Mouse (Mus musculus) hindlimb bud, embryonic 11.5 days (tissue): ENCODE data around the gene Ptprt.

Source experiments
- DNase-seq: peaks from one replicate; pipeline ENCODE4 v3.0.0-alpha.2; 2012; ENCODE audit warnings: low read depth, low spot score; ENCODE audit errors: extremely low spot score

The Ptprt gene

GRCm38 (mm10) chr2:162413073-162413812 lies 247.7 kb downstream of the Ptprt start:
- no peak for DNase-seq

- no peak for DNase-seq
Observed at GRCm38 (mm10) chr2:162411014-162411413, 249.9 kb downstream of the Ptprt start.

GRCm38 (mm10) chr2:162409245-162409644 lies 251.7 kb downstream of the Ptprt start:
- DNase-seq: no peak

GRCm38 (mm10) chr2:162401316-162402100 lies 259.4 kb downstream of the Ptprt start:
- no peak for DNase-seq

- no peak for DNase-seq
Observed at GRCm38 (mm10) chr2:162394601-162395000, 266.3 kb downstream of the Ptprt start.

- DNase-seq: no peak
Observed at GRCm38 (mm10) chr2:162391834-162392233, 269.1 kb downstream of the Ptprt start.

DNA sequence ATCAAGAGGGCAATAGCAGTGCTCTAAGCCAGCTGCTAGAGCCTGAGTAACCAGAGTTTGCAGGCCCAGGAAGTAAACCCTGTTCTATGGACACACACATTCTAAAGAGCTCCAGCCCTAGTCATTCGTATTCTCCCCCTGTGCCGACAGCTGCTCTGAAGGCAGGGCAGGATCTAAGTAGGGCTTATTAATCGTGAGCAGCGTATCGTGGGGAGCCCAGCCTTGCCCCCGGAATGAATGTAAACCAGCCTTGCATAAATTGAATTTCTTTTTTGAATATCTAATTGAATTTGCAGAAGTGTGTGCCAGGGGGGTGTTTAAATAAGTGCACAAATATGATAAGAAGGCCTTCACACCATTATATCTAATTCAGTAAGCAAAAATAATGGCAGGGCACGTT lies 283.6 kb downstream of the Ptprt start:
- no peak for DNase-seq

GRCm38 (mm10) chr2:162349047-162349446 lies 311.9 kb downstream of the Ptprt start:
- no peak for DNase-seq

GRCm38 (mm10) chr2:162341846-162342245 lies 319.1 kb downstream of the Ptprt start:
- no peak for DNase-seq

GRCm38 (mm10) chr2:162340231-162340630 lies 320.7 kb downstream of the Ptprt start:
- no peak for DNase-seq

- no peak for DNase-seq
Observed at GRCm38 (mm10) chr2:162332066-162332683, 328.8 kb downstream of the Ptprt start.

- no peak for DNase-seq
Observed at GRCm38 (mm10) chr2:162329430-162329829, 331.5 kb downstream of the Ptprt start.

GRCm38 (mm10) chr2:162322411-162322810 lies 338.5 kb downstream of the Ptprt start:
- DNase-seq: no peak

GRCm38 (mm10) chr2:162307996-162308395 lies 353.0 kb downstream of the Ptprt start:
- DNase-seq: peak; percentile 31

DNA sequence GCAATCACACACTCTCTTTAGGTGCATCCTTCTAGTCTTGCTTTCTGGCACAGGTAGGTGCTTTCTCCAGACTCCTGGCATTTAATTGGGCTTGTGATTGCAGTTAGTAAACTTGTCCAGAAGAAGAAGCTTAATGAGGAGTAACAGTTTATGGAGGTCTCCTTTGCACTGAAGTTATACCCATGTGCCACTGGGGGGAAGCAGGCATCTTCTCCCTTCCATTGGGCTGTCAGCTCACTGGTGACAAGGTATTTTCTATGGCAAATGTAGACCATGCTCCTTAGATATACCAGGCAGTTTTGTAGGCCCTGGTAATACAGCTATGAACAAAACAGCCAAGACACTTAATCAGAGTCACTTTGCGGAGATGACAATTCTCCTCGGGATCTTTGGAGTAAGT lies 366.9 kb downstream of the Ptprt start:
- no peak for DNase-seq

DNA sequence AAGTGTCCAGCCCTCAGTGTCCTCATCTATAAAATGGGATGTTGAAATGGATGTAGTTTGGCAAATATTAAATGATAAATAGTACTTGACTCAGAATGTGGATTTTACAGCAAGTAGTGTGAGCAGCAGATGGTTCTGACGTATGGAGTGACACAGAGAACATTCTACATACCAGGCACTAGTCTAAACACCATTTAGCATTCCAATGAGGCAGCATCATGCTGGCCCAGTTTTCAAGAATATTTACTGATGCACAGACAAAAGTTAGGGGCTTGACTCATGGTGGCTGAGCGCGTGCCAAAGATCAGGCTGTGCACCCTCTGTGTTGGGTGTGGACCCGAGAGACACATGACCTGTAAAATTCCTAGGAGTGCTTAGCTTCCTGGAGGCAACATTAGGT lies 378.3 kb downstream of the Ptprt start:
- DNase-seq: no peak

DNA sequence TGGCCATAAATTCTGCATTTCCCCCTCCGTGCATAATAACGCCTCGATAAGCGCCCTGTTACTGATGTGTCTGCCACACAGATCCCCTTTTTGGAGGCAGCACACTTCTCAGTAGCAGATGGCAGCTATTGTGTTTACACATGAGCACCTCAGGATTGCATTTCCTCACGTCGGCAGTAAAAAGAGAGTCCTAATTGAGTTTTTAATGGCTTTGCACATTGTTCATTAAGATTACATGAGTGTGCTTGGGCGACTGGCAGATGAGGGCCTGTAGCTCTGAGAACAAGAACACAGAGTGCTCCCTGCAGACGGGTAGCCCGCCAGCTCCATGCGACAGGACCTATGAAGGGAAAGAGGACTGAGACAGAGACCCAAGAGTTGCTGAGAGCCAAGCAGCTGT lies 378.8 kb downstream of the Ptprt start:
- no peak for DNase-seq

DNA sequence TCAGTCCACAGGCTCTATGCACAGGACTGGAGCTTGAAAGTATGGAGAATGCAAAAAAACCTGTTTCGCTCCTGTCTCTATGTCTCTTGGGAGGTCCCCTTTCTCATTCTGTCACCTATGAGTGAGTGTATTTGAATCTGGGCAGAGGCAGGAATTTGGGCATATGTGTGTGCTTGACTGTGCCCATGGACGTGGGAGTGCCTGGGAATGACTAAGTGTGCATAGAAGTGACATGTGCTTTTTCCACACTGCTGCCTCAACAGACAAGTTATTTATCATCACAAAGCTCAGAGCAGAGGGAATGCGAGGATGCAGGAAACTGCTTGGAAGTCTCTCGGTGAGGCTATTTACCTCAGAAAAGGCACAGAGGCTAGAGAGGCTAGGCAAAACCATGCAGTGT lies 387.1 kb downstream of the Ptprt start:
- no peak for DNase-seq

- DNase-seq: no peak
Observed at GRCm38 (mm10) chr2:162251272-162251671, 409.7 kb downstream of the Ptprt start.

DNA sequence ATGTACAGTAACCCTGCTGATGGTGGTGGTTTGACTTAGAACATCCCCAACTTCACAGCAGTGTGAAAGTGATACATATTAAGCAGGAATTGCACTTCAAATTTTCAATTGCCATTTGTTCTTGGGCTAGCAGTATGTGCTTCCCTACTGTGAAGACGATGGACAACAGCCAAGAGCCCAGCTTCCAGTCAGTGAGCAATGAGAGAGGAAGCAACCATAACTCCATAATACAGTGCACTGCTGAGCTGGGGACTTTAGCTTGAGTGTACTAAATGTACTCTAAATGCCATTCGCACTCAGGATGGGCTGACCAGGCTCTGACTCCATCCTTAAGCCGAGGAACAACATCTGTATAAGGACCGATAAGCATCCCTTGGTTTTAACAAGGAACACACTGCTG lies 412.7 kb downstream of the Ptprt start:
- no peak for DNase-seq

DNA sequence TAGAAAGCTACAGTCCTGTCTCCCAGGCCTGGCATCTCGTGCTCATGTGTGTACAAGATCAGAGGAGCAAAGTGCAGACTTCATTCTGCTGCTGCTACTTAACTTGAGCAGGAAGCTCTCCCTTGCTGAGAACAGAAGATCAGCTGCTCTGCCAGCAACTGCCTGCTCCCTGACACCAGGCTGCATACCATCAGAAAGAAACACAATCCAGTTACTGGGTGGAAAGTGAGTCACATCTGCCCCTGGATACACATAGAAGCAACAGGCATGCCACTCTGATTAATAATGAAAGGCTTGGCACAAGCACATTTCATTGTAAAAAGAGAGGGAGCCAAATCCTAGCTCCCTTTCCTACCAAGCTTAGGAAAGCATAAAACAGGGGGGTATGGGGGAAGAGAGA lies 438.5 kb downstream of the Ptprt start:
- DNase-seq: no peak

DNA sequence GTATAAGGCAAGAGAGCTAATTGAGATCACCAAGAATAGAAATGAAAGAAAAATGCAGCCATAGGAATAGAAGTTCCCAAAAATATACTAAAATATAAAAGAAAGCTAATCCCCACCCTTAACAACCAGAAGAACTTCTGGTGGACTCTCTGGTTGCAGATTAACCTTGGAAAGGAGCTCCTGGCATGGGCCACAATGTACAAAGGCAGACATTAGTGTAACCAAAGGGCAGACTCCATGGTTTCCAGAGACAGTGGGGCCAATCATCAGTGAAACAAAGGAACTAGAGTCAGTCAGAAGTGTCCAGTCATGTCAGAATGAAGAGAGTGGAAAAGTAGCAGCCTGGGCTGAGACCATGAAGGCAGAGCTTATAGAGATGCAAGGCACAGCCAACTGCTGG lies 440.4 kb downstream of the Ptprt start:
- DNase-seq: no peak
